Mouse (Mus musculus) C2C12 (cell line): ENCODE data around the gene Rnf182. TPM values are rescaled to one million over a fixed set of nuclear protein-coding genes. Genes with fewer than 3 reads are reported as not detected.
A peak's percentile ranks its signal among the peaks of the same experiment; 100 is the strongest.

ENCODE experiments used
- H3K27me3 ChIP-seq: one replicate; pipeline ENCODE4 v1.6.1; 2011; ENCODE audit not compliant: control insufficient read depth, insufficient read depth, insufficient read length
- H3K36me3 ChIP-seq: one replicate; pipeline ENCODE4 v1.6.1; 2011; ENCODE audit not compliant: control insufficient read depth, insufficient read depth
- H3K4me3 ChIP-seq: one replicate; pipeline ENCODE4 v1.5.1; 2011; ENCODE audit warnings: mild to moderate bottlenecking, control low read depth; ENCODE audit not compliant: poor library complexity, insufficient read depth, severe bottlenecking
- H3K79me2 ChIP-seq: one replicate; pipeline ENCODE4 v1.6.1; 2011; ENCODE audit not compliant: control insufficient read depth, insufficient read depth
- H3K79me3 ChIP-seq: one replicate; pipeline ENCODE4 v1.6.1; 2011; ENCODE audit warnings: low read depth, control low read depth
- H3ac ChIP-seq: one replicate; pipeline ENCODE3; 2011; ENCODE audit warnings: low read depth; ENCODE audit not compliant: control insufficient read depth, insufficient read length
- CEBPB ChIP-seq: IDR thresholded peaks from one replicate; pipeline ENCODE4 v1.6.1; 2011; ENCODE audit warnings: low read depth, mild to moderate bottlenecking, control low read depth, moderate library complexity
- CTCF ChIP-seq: IDR thresholded peaks from one replicate; pipeline ENCODE4 v1.5.1; 2011; ENCODE audit not compliant: control insufficient read depth, insufficient read depth, insufficient read length
- FOSL1 ChIP-seq: IDR thresholded peaks from one replicate; pipeline ENCODE4 v1.8.0; 2011; ENCODE audit warnings: mild to moderate bottlenecking, low read length; ENCODE audit not compliant: poor library complexity, insufficient read depth, severe bottlenecking
- MAX ChIP-seq: IDR thresholded peaks from one replicate; pipeline ENCODE4 v1.6.1; 2011; ENCODE audit warnings: mild to moderate bottlenecking, control low read depth
- MYOD1 ChIP-seq: IDR thresholded peaks from one replicate; pipeline ENCODE4 v1.6.1; 2011; ENCODE audit warnings: low read depth; ENCODE audit not compliant: control insufficient read depth, insufficient read length
- MYOG ChIP-seq: IDR thresholded peaks from one replicate; pipeline ENCODE4 v1.6.1; 2011; ENCODE audit not compliant: control insufficient read depth, insufficient read length; ENCODE audit errors: extremely low read depth
- USF1 ChIP-seq: IDR thresholded peaks from one replicate; pipeline ENCODE4 v1.6.1; 2011; ENCODE audit warnings: low read depth, mild to moderate bottlenecking, control low read depth, moderate library complexity
- polyA plus RNA-seq: library from polyadenylated mRNA; unstranded; fragments of >200 nt; fragmentation: generic; extraction: Trizol; gene quantifications from one replicate; pipeline ENCODE4 v1.2.1, GENCODE M21; 2012; ENCODE audit warnings: missing spikeins

Gene Rnf182
- polyA plus RNA-seq, 1 experiment = 0.01 TPM

DNA sequence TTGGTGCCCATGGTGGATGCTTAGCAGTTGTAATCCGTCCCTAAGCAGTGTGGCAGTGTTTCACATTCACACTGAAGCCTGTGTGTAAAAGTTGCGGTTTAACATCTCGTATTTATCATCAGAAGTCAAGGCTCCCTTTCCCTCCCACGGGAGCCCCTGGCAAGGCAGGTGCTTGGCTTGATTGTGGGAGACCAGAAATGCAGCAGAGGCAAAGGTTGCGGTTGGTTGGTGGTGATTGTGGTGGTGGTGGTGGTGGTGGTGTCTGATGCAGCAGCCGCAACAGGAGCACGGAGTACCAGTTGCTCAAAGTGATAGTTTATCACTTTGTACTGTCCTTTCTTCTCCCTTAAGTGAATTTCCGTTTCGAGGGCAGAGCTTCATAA lies 325 bp upstream of the Rnf182 start:
- Histone ChIP-seq H3ac (no peak overlapping the region), H3K27me3 (peaks cover 13% of the 10 kb centered on the region), H3K79me3 (no peaks in the 10 kb centered on the region), H3K4me3 (peak overlapping the region; percentile 11), H3K79me2 (no peaks in the 10 kb centered on the region), H3K36me3 (no peaks in the 10 kb centered on the region)
- TF ChIP-seq USF1 (no peak), CTCF (no peak), MYOD1 (peak; percentile 58)

DNA sequence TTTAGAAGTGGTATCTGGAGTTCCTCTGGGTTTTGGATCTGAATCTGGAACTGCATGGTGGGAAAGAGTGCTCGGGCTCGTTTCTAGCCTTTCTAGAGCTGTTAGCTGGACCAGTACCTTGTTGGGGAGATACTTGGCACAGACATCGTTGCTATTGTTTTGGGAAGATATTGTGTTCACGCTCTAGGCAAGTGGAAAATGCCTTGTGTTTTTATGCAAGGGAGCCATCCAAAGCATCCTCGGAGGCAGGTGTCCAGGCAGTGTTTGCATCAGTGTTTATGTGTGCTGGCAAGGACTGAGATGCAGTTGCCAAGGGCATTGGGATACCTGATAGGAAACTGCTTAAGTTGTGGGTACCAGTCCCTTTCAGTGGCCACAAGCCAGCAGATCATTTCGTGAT lies 1.0 kb downstream of the Rnf182 start:
- Histone ChIP-seq H3ac (no peak overlapping the region), H3K4me3 (no peak overlapping the region), H3K79me2 (no peaks in the 10 kb centered on the region), H3K36me3 (no peaks in the 10 kb centered on the region), H3K27me3 (peaks cover 13% of the 10 kb centered on the region), H3K79me3 (no peaks in the 10 kb centered on the region)
- no peak for TF ChIP-seq FOSL1
- TF ChIP-seq MYOG = no peak
- TF ChIP-seq CEBPB = no peak
- TF ChIP-seq MYOD1 = no peak
- TF ChIP-seq USF1 = no peak
- no peak for TF ChIP-seq CTCF
- TF ChIP-seq MAX = no peak

DNA sequence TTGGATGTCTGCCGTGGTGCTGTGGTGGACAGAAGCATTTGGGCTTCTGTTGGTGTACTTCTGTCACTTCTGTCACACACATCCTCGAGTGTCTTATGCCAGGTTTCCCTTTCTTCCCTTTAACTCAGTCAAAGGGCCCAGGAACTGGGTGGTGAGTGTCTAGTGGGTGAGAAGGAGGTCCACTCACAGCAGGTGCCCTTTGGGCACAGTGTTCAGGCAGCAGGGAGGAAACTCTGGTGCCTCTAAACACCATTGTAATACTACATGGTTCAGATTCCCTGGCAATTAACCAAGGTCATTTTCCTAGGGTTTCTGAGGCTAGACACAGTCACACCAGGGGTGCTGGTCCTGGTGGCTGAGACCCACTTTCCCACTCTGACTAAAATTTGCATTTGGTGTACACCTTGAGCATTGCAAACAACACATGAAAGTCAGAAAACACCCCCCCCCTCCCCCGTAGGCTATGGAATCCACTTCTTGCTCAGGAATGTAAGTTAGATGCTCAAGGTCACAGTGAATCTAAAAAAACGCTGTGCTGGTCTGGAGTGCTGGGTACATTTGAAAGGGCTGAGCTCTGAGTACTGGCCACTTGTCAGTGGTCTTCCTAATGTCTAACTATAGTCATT lies 4.2 kb downstream of the Rnf182 start:
- Histone ChIP-seq H3ac (no peak overlapping the region), H3K79me2 (no peaks in the 10 kb centered on the region), H3K79me3 (no peaks in the 10 kb centered on the region), H3K4me3 (no peak overlapping the region), H3K27me3 (peaks cover 13% of the 10 kb centered on the region), H3K36me3 (no peaks in the 10 kb centered on the region)
- TF ChIP-seq MAX (no peak), USF1 (no peak), MYOG (no peak), CTCF (no peak), FOSL1 (no peak), CEBPB (no peak), MYOD1 (no peak)

DNA sequence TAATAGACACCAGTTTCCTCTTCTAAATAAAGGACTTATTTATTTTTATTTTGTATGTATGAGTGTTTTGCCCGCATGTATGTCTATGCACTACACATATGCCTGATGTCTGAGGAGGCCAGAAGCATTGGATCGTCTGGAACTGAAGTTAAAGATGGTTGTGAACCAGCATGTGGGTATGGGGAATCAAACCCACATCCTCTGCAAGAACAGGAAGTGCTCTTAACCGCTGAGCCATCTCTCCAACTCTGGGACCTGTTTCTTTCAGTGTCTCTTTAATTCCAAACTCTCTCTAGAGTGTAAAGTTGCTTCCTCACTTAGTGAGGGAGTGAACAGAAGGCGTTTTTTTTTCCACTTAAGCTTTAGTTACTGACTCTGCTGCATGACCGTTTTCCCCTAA lies 12.4 kb downstream of the Rnf182 start:
- Histone ChIP-seq H3K27me3 (peaks cover 3% of the 10 kb centered on the region), H3ac (no peak overlapping the region), H3K79me2 (no peaks in the 10 kb centered on the region), H3K36me3 (no peaks in the 10 kb centered on the region), H3K79me3 (no peaks in the 10 kb centered on the region), H3K4me3 (no peak overlapping the region)
- no peak for TF ChIP-seq MYOD1
- no peak for TF ChIP-seq FOSL1
- TF ChIP-seq MAX = no peak
- TF ChIP-seq CEBPB = no peak
- TF ChIP-seq USF1 = no peak
- TF ChIP-seq CTCF = no peak
- TF ChIP-seq MYOG = no peak

DNA sequence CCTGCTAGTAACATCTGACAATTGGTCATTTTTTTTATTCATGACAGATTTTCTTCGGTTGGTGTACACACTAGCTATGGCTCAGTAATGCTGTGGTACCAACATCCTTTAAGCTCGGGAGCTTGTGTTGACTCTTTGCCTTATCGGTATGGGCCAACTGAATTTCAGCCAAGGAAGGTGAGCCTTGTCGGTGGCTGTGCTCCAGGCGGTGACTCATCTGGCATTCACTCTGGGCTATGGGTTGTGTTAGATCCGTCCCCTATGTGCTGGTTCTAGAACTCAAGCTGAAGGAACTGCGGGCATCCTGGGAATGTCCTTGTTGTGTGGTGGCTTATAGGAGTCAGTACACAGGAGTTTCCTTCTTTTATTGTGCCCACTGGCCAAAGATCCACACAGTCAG lies 14.3 kb downstream of the Rnf182 start:
- no peak overlapping the region for H3K4me3 ChIP-seq
- TF ChIP-seq FOSL1 = no peak
- TF ChIP-seq MAX = no peak
- TF ChIP-seq MYOG = no peak
- no peak for TF ChIP-seq USF1
- TF ChIP-seq CTCF = no peak
- TF ChIP-seq MYOD1 = no peak
- no peak for TF ChIP-seq CEBPB
- no peaks in the 10 kb centered on the region for H3K79me2 ChIP-seq
- H3K36me3 ChIP-seq = no peaks in the 10 kb centered on the region
- H3ac ChIP-seq = no peak overlapping the region
- H3K27me3 ChIP-seq = peaks cover 5% of the 10 kb centered on the region
- no peaks in the 10 kb centered on the region for H3K79me3 ChIP-seq

DNA sequence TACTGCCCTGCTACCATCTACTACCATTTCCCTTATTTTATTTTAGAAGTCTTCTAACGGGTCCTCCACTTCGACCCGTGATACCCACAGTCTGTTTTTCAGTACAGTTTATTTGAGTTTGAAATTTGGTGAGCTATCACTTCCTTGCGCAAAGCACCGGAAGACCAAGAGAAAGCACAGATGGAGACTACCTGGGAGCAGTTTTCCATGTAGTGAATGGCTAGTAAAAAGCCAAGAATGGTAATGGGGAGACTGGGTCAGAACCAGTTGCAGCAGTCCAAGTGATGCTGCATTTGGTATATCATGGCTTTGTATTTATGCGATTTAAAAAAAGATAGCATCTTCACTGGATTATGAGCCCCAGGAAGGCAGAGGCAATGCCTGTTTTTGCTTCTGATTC lies 15.8 kb downstream of the Rnf182 start:
- Histone ChIP-seq H3K79me2 (no peaks in the 10 kb centered on the region), H3K79me3 (no peaks in the 10 kb centered on the region), H3K36me3 (no peaks in the 10 kb centered on the region), H3K4me3 (no peak overlapping the region), H3ac (no peak overlapping the region), H3K27me3 (peaks cover 15% of the 10 kb centered on the region)
- TF ChIP-seq MAX (no peak), CTCF (no peak), USF1 (no peak), MYOD1 (no peak)
